Mouse (Mus musculus) midbrain, embryonic 13.5 days (tissue): ENCODE results near the gene Stmnd1. TPM values are rescaled to one million over a fixed set of nuclear protein-coding genes. Genes with fewer than 3 reads are reported as not detected.

ENCODE experiments used
- ATAC-seq: fragments of 200-750 bp; cut with Nextera tagmentation; 2 replicates; pipeline ENCODE4 v1.8.0; 2017; ENCODE audit warnings: mild to moderate bottlenecking, moderate TSS enrichment, moderate library complexity
- H3K27ac ChIP-seq: fragments of 300-500 bp; sonication (generic); 2 replicates; pipeline ENCODE4 v1.5.1; 2015; ENCODE audit warnings: inconsistent platforms, mild to moderate bottlenecking, moderate library complexity
- H3K27me3 ChIP-seq: fragments of 300-500 bp; sonication (generic); 2 replicates; pipeline ENCODE4 v1.6.1; 2015; ENCODE audit warnings: mild to moderate bottlenecking, inconsistent platforms
- H3K36me3 ChIP-seq: fragments of 300-500 bp; sonication (generic); 2 replicates; pipeline ENCODE4 v1.6.1; 2015; ENCODE audit warnings: mild to moderate bottlenecking, inconsistent platforms
- H3K4me1 ChIP-seq: fragments of 300-500 bp; sonication (generic); replicated peaks from 2 replicates; pipeline ENCODE4 v1.6.1; 2015; ENCODE audit warnings: inconsistent platforms
- H3K4me2 ChIP-seq: fragments of 300-500 bp; sonication (generic); replicated peaks from 2 replicates; pipeline ENCODE4 v1.6.1; 2015; ENCODE audit warnings: moderate library complexity, mild to moderate bottlenecking, inconsistent platforms
- H3K4me3 ChIP-seq: fragments of 300-500 bp; sonication (generic); replicated peaks from 2 replicates; pipeline ENCODE4 v1.5.1; 2015; ENCODE audit warnings: mild to moderate bottlenecking, inconsistent platforms
- H3K9ac ChIP-seq: fragments of 300-500 bp; sonication (generic); replicated peaks from 2 replicates; pipeline ENCODE4 v1.6.1; 2015; ENCODE audit warnings: mild to moderate bottlenecking, inconsistent platforms
- H3K9me3 ChIP-seq: fragments of 300-500 bp; sonication (generic); 2 replicates; pipeline ENCODE4 v1.6.1; 2016; ENCODE audit warnings: mild to moderate bottlenecking, inconsistent platforms
- WGBS: fragments of 180-500 bp; shearing (Covaris S2); methylation state at CpG from one replicate; pipeline ENCODE4 v1.1.7; 2015; 5-methylcytosine and 5-hydroxymethylcytosine counted together
- polyA plus RNA-seq: library from polyadenylated mRNA; unstranded; fragments of >200 nt; fragmentation: Nextera tagmentation; extraction: Ambion mirVana; gene quantifications from 2 replicates; pipeline ENCODE4 v1.2.1, GENCODE M21; 2015

Gene Stmnd1
- polyA plus RNA-seq, 1 experiment from 2014 or later, result not detected

GRCm38 (mm10) chr13:46259526-46259925 is 14.0 kb upstream of the Stmnd1 start:
- Histone ChIP-seq H3K27ac (no peak overlapping the region), H3K4me2 (no peak overlapping the region), H3K4me1 (no peaks in the 10 kb centered on the region), H3K36me3 (no peaks in the 10 kb centered on the region), H3K4me3 (no peak overlapping the region), H3K27me3 (no peaks in the 10 kb centered on the region), H3K9me3 (no peaks in the 10 kb centered on the region), H3K9ac (no peak overlapping the region)
- 78% methylated on average over 4 of the region's 4 CpGs for WGBS
- no peak for ATAC-seq

- Histone ChIP-seq H3K36me3 (no peaks in the 10 kb centered on the region), H3K4me3 (no peak overlapping the region), H3K4me1 (no peaks in the 10 kb centered on the region), H3K9ac (no peak overlapping the region), H3K27ac (no peak overlapping the region), H3K27me3 (no peaks in the 10 kb centered on the region), H3K9me3 (no peaks in the 10 kb centered on the region), H3K4me2 (no peak overlapping the region)
- ATAC-seq, result no peak
- 55% methylated on average over 3 of the region's 3 CpGs for WGBS
Measured at GRCm38 (mm10) chr13:46261244-46261643, 12.3 kb upstream of the Stmnd1 start.

DNA sequence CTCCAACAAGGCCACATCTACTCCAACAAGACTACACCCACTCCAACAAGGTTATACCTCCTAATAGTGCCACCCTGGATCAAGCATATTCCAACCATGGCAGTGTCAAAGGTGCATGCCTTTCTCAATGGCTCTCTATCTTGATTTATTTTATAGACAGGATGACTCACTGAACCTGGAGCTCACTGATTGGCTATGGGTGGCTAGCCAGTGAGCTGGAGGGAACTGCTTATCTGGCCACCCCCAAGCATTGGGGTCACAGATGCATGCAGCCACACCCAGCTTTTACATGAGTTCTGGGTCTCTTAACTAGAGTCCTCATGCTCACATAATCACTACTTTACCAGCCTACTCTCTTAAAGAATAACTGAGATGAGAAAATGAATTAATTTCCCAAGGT is 5.7 kb upstream of the Stmnd1 start:
- Histone ChIP-seq H3K9ac (no peak overlapping the region), H3K4me2 (no peak overlapping the region), H3K9me3 (no peaks in the 10 kb centered on the region), H3K4me3 (no peak overlapping the region), H3K27me3 (no peaks in the 10 kb centered on the region), H3K4me1 (peaks cover 19% of the 10 kb centered on the region), H3K36me3 (no peaks in the 10 kb centered on the region), H3K27ac (no peak overlapping the region)
- no peak for ATAC-seq

GRCm38 (mm10) chr13:46268341-46268740 is 5.2 kb upstream of the Stmnd1 start:
- Histone ChIP-seq H3K9ac (no peak overlapping the region), H3K4me3 (no peak overlapping the region), H3K9me3 (no peaks in the 10 kb centered on the region), H3K4me2 (no peak overlapping the region), H3K4me1 (peaks cover 25% of the 10 kb centered on the region), H3K27ac (no peak overlapping the region), H3K27me3 (no peaks in the 10 kb centered on the region), H3K36me3 (no peaks in the 10 kb centered on the region)
- WGBS, result 41% methylated on average over 3 of the region's 3 CpGs
- ATAC-seq, result no peak

GRCm38 (mm10) chr13:46268815-46269445 is 4.6 kb upstream of the Stmnd1 start:
- peak; percentile 55 for ATAC-seq
- 18% methylated on average over 7 of the region's 7 CpGs for WGBS
- Histone ChIP-seq H3K4me3 (no peak overlapping the region), H3K36me3 (no peaks in the 10 kb centered on the region), H3K27ac (0 out of 2 replicates have a peak overlapping the region, but pooled peaks have one; percentile 4), H3K9me3 (no peaks in the 10 kb centered on the region), H3K4me1 (peaks cover 29% of the 10 kb centered on the region), H3K4me2 (no peak overlapping the region; the same call in 1 of the 2 replicates), H3K27me3 (no peaks in the 10 kb centered on the region), H3K9ac (no peak overlapping the region)

DNA sequence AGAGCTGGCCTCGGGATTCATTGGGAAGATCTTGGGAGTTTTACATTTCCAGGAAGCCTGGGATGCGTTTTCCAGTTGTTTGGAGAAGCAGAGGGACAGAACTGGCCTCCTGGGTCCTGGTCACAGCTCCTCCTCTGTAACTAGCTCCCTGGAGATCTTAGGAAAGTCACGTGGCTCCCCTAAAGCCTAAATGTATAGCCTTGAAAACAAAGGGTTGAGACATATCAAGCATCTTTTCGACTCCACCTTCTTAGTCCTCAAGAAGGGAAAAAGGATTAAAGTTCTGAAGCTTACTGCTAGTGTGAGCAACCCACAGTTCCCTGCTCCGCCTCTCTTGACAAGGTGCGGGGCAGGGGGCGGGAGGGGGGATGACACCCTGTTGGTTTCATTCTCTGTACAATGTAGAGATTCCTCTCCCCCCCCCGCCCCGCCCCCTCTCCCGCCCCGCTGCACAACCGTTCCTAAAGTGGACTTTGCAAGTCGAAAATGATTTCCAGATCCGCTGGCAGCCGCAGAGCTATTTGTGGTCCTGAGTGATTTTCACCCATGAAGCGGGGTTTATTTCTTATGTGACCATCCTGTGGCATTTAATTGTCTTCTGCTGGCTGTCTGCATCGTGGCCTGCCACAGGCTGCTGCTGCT is 589 bp upstream of the Stmnd1 start:
- ATAC-seq, result no peak
- Histone ChIP-seq H3K9ac (peak overlapping the region; percentile 41; the same call in 1 of the 2 replicates), H3K4me2 (peak overlapping the region; percentile 51), H3K27ac (no peak overlapping the region), H3K9me3 (no peaks in the 10 kb centered on the region), H3K4me3 (peak overlapping the region; percentile 21), H3K36me3 (no peaks in the 10 kb centered on the region), H3K27me3 (no peaks in the 10 kb centered on the region), H3K4me1 (peaks cover 28% of the 10 kb centered on the region)
- WGBS, result 9% methylated on average over 16 of the region's 17 CpGs

DNA sequence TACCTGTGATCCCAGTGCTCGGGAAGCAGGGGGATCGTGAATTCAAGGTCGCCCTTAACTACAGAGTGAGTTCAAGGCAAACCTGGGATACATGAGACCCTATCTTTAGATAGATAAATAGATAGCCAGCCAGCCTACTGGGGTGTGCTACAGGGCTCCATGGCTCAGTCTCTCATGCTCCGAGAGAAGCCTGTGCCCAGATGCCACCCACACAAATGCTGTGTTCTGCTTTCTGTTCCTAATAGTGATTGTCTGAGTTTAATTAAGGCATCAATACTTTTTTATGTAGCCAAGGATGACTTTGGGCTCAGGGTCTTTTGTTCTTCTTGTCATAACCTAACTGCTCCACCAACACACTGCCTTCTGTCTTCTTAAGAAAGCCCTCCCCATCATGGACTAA is 2.2 kb downstream of the Stmnd1 start:
- Histone ChIP-seq H3K4me1 (peaks cover 12% of the 10 kb centered on the region), H3K27ac (no peak overlapping the region), H3K9me3 (no peaks in the 10 kb centered on the region), H3K9ac (no peak overlapping the region), H3K4me3 (no peak overlapping the region), H3K4me2 (no peak overlapping the region), H3K27me3 (no peaks in the 10 kb centered on the region), H3K36me3 (no peaks in the 10 kb centered on the region)
- WGBS, result 93% methylated on average over 4 of the region's 4 CpGs
- no peak for ATAC-seq

- 91% methylated on average over 2 of the region's 2 CpGs for WGBS
- Histone ChIP-seq H3K27me3 (no peaks in the 10 kb centered on the region), H3K4me2 (no peak overlapping the region), H3K27ac (no peak overlapping the region), H3K9ac (no peak overlapping the region), H3K9me3 (0 out of 2 replicates have a peak, but pooled peaks cover 3% of the 10 kb centered on the region), H3K36me3 (no peaks in the 10 kb centered on the region), H3K4me3 (no peak overlapping the region), H3K4me1 (no peaks in the 10 kb centered on the region)
- no peak for ATAC-seq
Measured at GRCm38 (mm10) chr13:46282543-46282942, 9.0 kb downstream of the Stmnd1 start.

- ATAC-seq, result no peak
- 88% methylated on average over 8 of the region's 8 CpGs for WGBS
- H3K9ac ChIP-seq, result no peak overlapping the region
- no peak overlapping the region for H3K27ac ChIP-seq
- no peaks in the 10 kb centered on the region for H3K4me1 ChIP-seq
- no peak overlapping the region for H3K4me3 ChIP-seq
- no peaks in the 10 kb centered on the region for H3K36me3 ChIP-seq
- H3K27me3 ChIP-seq, result no peaks in the 10 kb centered on the region
- no peak overlapping the region for H3K4me2 ChIP-seq
- H3K9me3 ChIP-seq, result no peaks in the 10 kb centered on the region
Measured at GRCm38 (mm10) chr13:46287801-46288200, 14.3 kb downstream of the Stmnd1 start.

DNA sequence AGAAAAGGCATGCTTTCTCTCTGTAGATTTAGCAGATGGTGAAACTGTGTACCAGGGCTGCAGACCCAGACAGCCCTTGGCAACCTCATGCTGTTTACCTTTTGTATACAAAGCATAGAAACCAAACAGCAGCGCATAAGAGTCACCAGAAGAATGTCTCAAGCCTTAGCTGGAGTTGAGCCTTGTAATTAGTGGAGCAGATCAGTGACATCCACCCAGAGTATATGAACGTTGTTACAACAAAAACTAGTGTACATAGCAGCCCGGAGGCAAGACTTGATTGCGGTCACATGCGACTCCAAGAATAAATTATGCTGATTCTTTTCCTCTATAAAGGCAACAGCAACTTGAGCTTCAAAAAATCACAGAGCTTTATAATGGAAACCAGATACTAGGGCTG is 14.9 kb downstream of the Stmnd1 start:
- 78% methylated on average over 5 of the region's 5 CpGs for WGBS

GRCm38 (mm10) chr13:46290537-46290936 is 17.0 kb downstream of the Stmnd1 start:
- no peaks in the 10 kb centered on the region for H3K4me1 ChIP-seq
- no peak overlapping the region for H3K4me2 ChIP-seq
- H3K36me3 ChIP-seq, result no peaks in the 10 kb centered on the region
- no peak overlapping the region for H3K9ac ChIP-seq
- no peak overlapping the region for H3K27ac ChIP-seq
- no peaks in the 10 kb centered on the region for H3K27me3 ChIP-seq
- 76% methylated on average over 1 of the region's 1 CpGs for WGBS
- ATAC-seq, result no peak
- H3K9me3 ChIP-seq, result no peaks in the 10 kb centered on the region
- no peak overlapping the region for H3K4me3 ChIP-seq

More for the DNA sequence above, 14.9 kb downstream of the Stmnd1 start:
- no peak overlapping the region for H3K4me3 ChIP-seq
- no peaks in the 10 kb centered on the region for H3K4me1 ChIP-seq
- H3K9ac ChIP-seq, result no peak overlapping the region
- no peaks in the 10 kb centered on the region for H3K27me3 ChIP-seq
- no peak overlapping the region for H3K27ac ChIP-seq
- no peak overlapping the region for H3K4me2 ChIP-seq
- H3K9me3 ChIP-seq, result no peaks in the 10 kb centered on the region
- no peaks in the 10 kb centered on the region for H3K36me3 ChIP-seq
- no peak for ATAC-seq

DNA sequence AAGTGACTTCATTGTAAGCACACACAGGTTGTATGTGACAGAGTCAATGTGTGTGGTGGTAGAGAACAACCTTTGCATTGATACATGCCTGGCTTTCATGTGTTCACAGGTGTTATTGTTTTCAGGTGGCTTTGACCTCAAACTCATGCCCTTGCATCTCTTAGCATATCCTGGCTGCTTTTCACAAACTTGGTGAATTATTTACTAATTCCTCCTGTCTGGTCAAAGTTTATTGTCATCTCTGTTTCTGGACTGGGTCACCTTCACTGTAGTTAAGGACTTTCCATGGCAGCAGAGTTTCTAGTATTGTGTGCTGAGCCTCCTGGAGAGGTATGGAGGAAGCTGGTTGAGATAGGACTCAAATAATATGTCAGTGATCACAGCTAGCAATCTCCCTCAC is 20.8 kb downstream of the Stmnd1 start:
- H3K4me2 ChIP-seq, result no peak overlapping the region
- H3K27me3 ChIP-seq, result no peaks in the 10 kb centered on the region
- no peak overlapping the region for H3K27ac ChIP-seq
- no peak overlapping the region for H3K9ac ChIP-seq
- no peaks in the 10 kb centered on the region for H3K36me3 ChIP-seq
- no peaks in the 10 kb centered on the region for H3K4me1 ChIP-seq
- ATAC-seq, result no peak
- no peaks in the 10 kb centered on the region for H3K9me3 ChIP-seq
- no peak overlapping the region for H3K4me3 ChIP-seq

DNA sequence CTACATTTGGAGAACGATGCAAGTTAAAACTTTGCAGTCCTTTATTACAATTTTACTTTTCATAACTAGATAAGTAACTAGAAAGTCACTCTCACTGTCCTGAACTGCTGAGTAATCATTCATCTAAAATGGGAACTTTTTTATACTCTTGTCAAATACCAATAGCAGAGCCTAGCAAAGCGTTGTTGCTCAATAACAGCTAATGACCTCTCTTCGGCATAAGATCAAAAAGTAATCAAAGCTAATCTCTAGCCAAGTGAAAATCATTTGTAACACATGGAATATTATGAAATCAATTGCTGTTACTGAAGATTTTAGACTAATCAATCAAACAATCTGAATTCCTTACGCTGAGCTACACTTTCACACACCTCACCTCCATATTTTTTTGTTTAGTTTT is 24.2 kb downstream of the Stmnd1 start:
- Histone ChIP-seq H3K4me1 (no peaks in the 10 kb centered on the region), H3K27ac (no peak overlapping the region), H3K36me3 (no peaks in the 10 kb centered on the region), H3K9me3 (no peaks in the 10 kb centered on the region), H3K9ac (no peak overlapping the region), H3K4me2 (no peak overlapping the region), H3K27me3 (no peaks in the 10 kb centered on the region), H3K4me3 (no peak overlapping the region)
- WGBS, result 93% methylated on average over 4 of the region's 4 CpGs
- ATAC-seq, result no peak
